In genomic region chr1:154189842-154190530, GRCm38 (mm10) we compare ENCODE assay signal across 8 mouse cellular contexts. TPM values are rescaled to one million over a fixed set of nuclear protein-coding genes. Genes with fewer than 3 reads are reported as not detected.
A peak's percentile ranks its signal among the peaks of the same experiment; 100 is the strongest.
DNase-seq lines count a peak whose midpoint lies in the region; ATAC-seq lines count a peak whose summit lies in the region.
"Had no signal": no experiment of that assay in that cellular context is flagged by ENCODE, and none has a peak within 500 bp of the region (broad histone marks: within the 10 kb centered on the region; RNA-seq: fewer than 3 reads in every experiment).

No protein-coding gene starts in this region.

- peak; percentile 57 to 69 for DNase-seq in kidney, postnatal 4 days
- peak; percentile 51 to 56 for DNase-seq in cerebellum, adult 18-20 months
- DNase-seq in fibroblast of lung, adult 2 months (ENCODE audit: low read depth), result peak; percentile 58
- peak; percentile 62 to 65 for DNase-seq in layer of hippocampus, postnatal 14 days (ENCODE audit: low spot score in 2 of 2)
- DNase-seq in right cerebral cortex, postnatal 36 days (ENCODE audit: low spot score in 2 of 2), result peak; percentile 50 to 67
- DNase-seq in yolk sac, embryonic 10.5 days (ENCODE audit: low spot score), result no peak

- H3K4me3 ChIP-seq in kidney, embryonic 16.5 days (ENCODE audit: low read length), result no peak overlapping the region

- H3K36me3 ChIP-seq in kidney, embryonic 16.5 days (ENCODE audit: insufficient read depth, low read length), result no peaks in the 10 kb centered on the region

- H3K4me1 ChIP-seq in kidney, embryonic 16.5 days (ENCODE audit: insufficient read depth, low read length), result no peaks in the 10 kb centered on the region

- H3K27me3 ChIP-seq in kidney, embryonic 16.5 days (ENCODE audit: insufficient read depth, low read length), result no peaks in the 10 kb centered on the region

- 63% methylated on average over 14 of the region's 18 CpGs for WGBS in kidney, embryonic 16.5 days

- H3K9me3 ChIP-seq in kidney, embryonic 16.5 days (ENCODE audit: low read length), result no peaks in the 10 kb centered on the region

- H3K4me2 ChIP-seq in kidney, embryonic 16.5 days (replicated peaks; ENCODE audit: low read depth, low read length), result no peak overlapping the region

- no peak for ATAC-seq in kidney, embryonic 16.5 days (ENCODE audit: low FRiP score, low TSS enrichment)

- no peak overlapping the region for H3K27ac ChIP-seq in kidney, embryonic 16.5 days (ENCODE audit: low read length)
- H3K27ac ChIP-seq: macrophage had no signal

- H3K9ac ChIP-seq in kidney, embryonic 16.5 days (replicated peaks; ENCODE audit: low read length), result no peak overlapping the region

RNA-seq across cellular contexts. Expression of gene Zfp648, which starts 11.0 kb away (rescaled TPM):
- 0.30 and 0.51 TPM in 2 replicates for polyA plus RNA-seq in kidney, embryonic 16.5 days (2015; fragmentation: Nextera tagmentation; extraction: Ambion mirVana)
- total RNA-seq in layer of hippocampus, postnatal 14 days (2021), result under 1 TPM; 0.19 to 0.28 TPM
- polyA plus RNA-seq: macrophage had no signal
